Mouse (Mus musculus) C2C12 (cell line): Measurements from ENCODE around the gene Capn11.

Source experiments
- CEBPB ChIP-seq: IDR thresholded peaks from one replicate; pipeline ENCODE4 v1.6.1; 2011; ENCODE audit warnings: low read depth, mild to moderate bottlenecking, control low read depth, moderate library complexity
- CTCF ChIP-seq: IDR thresholded peaks from one replicate; pipeline ENCODE4 v1.5.1; 2011; ENCODE audit not compliant: control insufficient read depth, insufficient read depth, insufficient read length
- FOSL1 ChIP-seq: IDR thresholded peaks from one replicate; pipeline ENCODE4 v1.8.0; 2011; ENCODE audit warnings: mild to moderate bottlenecking, low read length; ENCODE audit not compliant: poor library complexity, insufficient read depth, severe bottlenecking
- MAX ChIP-seq: IDR thresholded peaks from one replicate; pipeline ENCODE4 v1.6.1; 2011; ENCODE audit warnings: mild to moderate bottlenecking, control low read depth
- MYOD1 ChIP-seq: IDR thresholded peaks from one replicate; pipeline ENCODE4 v1.6.1; 2011; ENCODE audit warnings: low read depth; ENCODE audit not compliant: control insufficient read depth, insufficient read length
- MYOG ChIP-seq: IDR thresholded peaks from one replicate; pipeline ENCODE4 v1.6.1; 2011; ENCODE audit not compliant: control insufficient read depth, insufficient read length; ENCODE audit errors: extremely low read depth
- USF1 ChIP-seq: IDR thresholded peaks from one replicate; pipeline ENCODE4 v1.6.1; 2011; ENCODE audit warnings: low read depth, mild to moderate bottlenecking, control low read depth, moderate library complexity

DNA sequence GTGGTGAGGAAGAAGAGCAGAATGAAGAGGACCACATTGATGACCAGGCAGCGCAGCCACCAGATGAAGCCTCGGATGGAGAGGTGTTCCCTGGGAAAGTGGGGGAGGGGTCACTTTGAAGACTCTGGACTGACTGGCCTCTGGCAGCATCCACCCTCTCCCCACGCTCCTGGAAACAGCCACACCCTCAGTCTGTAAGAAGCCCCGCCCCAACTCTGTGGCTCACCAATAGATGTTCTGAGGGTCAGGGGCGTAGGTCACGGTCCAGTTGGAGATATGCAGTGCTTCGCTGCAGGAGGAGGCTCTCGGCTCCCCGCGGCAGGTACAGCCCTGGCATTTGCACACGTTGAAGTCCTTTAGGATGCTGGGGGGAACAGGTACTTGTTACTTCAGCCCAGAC, 7.0 kb upstream of the Capn11 start:
- TF ChIP-seq MYOD1 (no peak), CTCF (no peak), CEBPB (no peak), FOSL1 (no peak), USF1 (no peak), MYOG (no peak), MAX (no peak)
